Mouse (Mus musculus): ENCODE measurements at regions not wholly inside any gene's neighbourhood (a gene's known extent, or its start where the extent isn't known, plus 50 kb on each side); places are given as distances from the start of the nearest gene placed in this dataset.

- Histone ChIP-seq H3K4me1 (replicated peaks) (no peaks in the 10 kb centered on the region), H3K9ac (no peak overlapping the region), H3K36me3 (no peaks in the 10 kb centered on the region), H3K27ac (replicated peaks) (no peak overlapping the region), H3K9me3 (no peaks in the 10 kb centered on the region), H3K4me3 (no peak overlapping the region), H3K4me2 (no peak overlapping the region), H3K27me3 (no peaks in the 10 kb centered on the region)
- 55% methylated on average over 2 of the region's 2 CpGs for WGBS
- no peak for ATAC-seq (ENCODE audit: low read depth)
Measured at GRCm38 (mm10) chr8:49387587-49387986, 543.8 kb upstream of the Tenm3 start.

GRCm38 (mm10) chr8:49372686-49373085 lies 528.9 kb upstream of the Tenm3 start:
- Histone ChIP-seq H3K4me1 (replicated peaks) (no peaks in the 10 kb centered on the region), H3K9ac (no peak overlapping the region), H3K4me2 (no peak overlapping the region), H3K9me3 (no peaks in the 10 kb centered on the region), H3K4me3 (no peak overlapping the region), H3K27ac (replicated peaks) (no peak overlapping the region), H3K36me3 (no peaks in the 10 kb centered on the region), H3K27me3 (no peaks in the 10 kb centered on the region)
- ATAC-seq (ENCODE audit: low read depth): no peak
- WGBS: 57% methylated on average over 9 of the region's 9 CpGs

- Histone ChIP-seq H3K4me1 (replicated peaks) (peaks cover 17% of the 10 kb centered on the region), H3K27me3 (no peaks in the 10 kb centered on the region), H3K36me3 (no peaks in the 10 kb centered on the region), H3K9ac (no peak overlapping the region), H3K4me2 (no peak overlapping the region), H3K27ac (replicated peaks) (no peak overlapping the region), H3K4me3 (no peak overlapping the region), H3K9me3 (no peaks in the 10 kb centered on the region)
- ATAC-seq (ENCODE audit: low read depth): peak; percentile 40; the same call in 1 of the 2 replicates
- 45% methylated on average over 2 of the region's 2 CpGs for WGBS
Measured at GRCm38 (mm10) chr8:49362682-49363081, 518.9 kb upstream of the Tenm3 start.

GRCm38 (mm10) chr8:49361443-49361842 lies 517.7 kb upstream of the Tenm3 start:
- no peaks in the 10 kb centered on the region for H3K27me3 ChIP-seq
- no peak overlapping the region for H3K9ac ChIP-seq
- H3K9me3 ChIP-seq: no peaks in the 10 kb centered on the region
- peaks cover 17% of the 10 kb centered on the region for H3K4me1 ChIP-seq (replicated peaks)
- H3K4me3 ChIP-seq: no peak overlapping the region
- no peaks in the 10 kb centered on the region for H3K36me3 ChIP-seq
- 32% methylated on average over 2 of the region's 2 CpGs for WGBS
- no peak for ATAC-seq (ENCODE audit: low read depth)
- no peak overlapping the region for H3K27ac ChIP-seq (replicated peaks)
- no peak overlapping the region for H3K4me2 ChIP-seq

GRCm38 (mm10) chr8:49360121-49360520 lies 516.4 kb upstream of the Tenm3 start:
- WGBS: 40% methylated on average over 4 of the region's 4 CpGs
- no peak for ATAC-seq (ENCODE audit: low read depth)
- H3K36me3 ChIP-seq: no peaks in the 10 kb centered on the region

GRCm38 (mm10) chr8:49359671-49360070 lies 515.9 kb upstream of the Tenm3 start:
- H3K36me3 ChIP-seq: no peaks in the 10 kb centered on the region
- H3K9me3 ChIP-seq: no peaks in the 10 kb centered on the region
- H3K27me3 ChIP-seq: no peaks in the 10 kb centered on the region
- H3K4me1 ChIP-seq (replicated peaks): peaks cover 17% of the 10 kb centered on the region
- no peak overlapping the region for H3K4me3 ChIP-seq
- no peak overlapping the region for H3K9ac ChIP-seq
- H3K4me2 ChIP-seq: no peak overlapping the region
- no peak for ATAC-seq (ENCODE audit: low read depth)
- H3K27ac ChIP-seq (replicated peaks): no peak overlapping the region
- WGBS: 63% methylated on average over 9 of the region's 9 CpGs

More at GRCm38 (mm10) chr8:49360121-49360520, 516.4 kb upstream of the Tenm3 start:
- no peak overlapping the region for H3K27ac ChIP-seq (replicated peaks)
- no peaks in the 10 kb centered on the region for H3K9me3 ChIP-seq
- H3K27me3 ChIP-seq: no peaks in the 10 kb centered on the region
- H3K4me3 ChIP-seq: no peak overlapping the region
- H3K4me1 ChIP-seq (replicated peaks): peaks cover 17% of the 10 kb centered on the region
- H3K9ac ChIP-seq: no peak overlapping the region
- no peak overlapping the region for H3K4me2 ChIP-seq

- Histone ChIP-seq H3K4me1 (replicated peaks) (no peaks in the 10 kb centered on the region), H3K4me2 (no peak overlapping the region), H3K9ac (no peak overlapping the region), H3K27ac (replicated peaks) (no peak overlapping the region), H3K9me3 (no peaks in the 10 kb centered on the region), H3K4me3 (no peak overlapping the region), H3K36me3 (no peaks in the 10 kb centered on the region), H3K27me3 (no peaks in the 10 kb centered on the region)
- 89% methylated on average over 3 of the region's 3 CpGs for WGBS
- no peak for ATAC-seq (ENCODE audit: low read depth)
Measured at GRCm38 (mm10) chr8:49348602-49349001, 504.9 kb upstream of the Tenm3 start.

GRCm38 (mm10) chr8:49338716-49339115 lies 495.0 kb upstream of the Tenm3 start:
- no peak for ATAC-seq (ENCODE audit: low read depth)
- Histone ChIP-seq H3K4me2 (no peak overlapping the region), H3K9ac (no peak overlapping the region), H3K27me3 (no peaks in the 10 kb centered on the region), H3K27ac (replicated peaks) (no peak overlapping the region), H3K4me3 (no peak overlapping the region), H3K4me1 (replicated peaks) (no peaks in the 10 kb centered on the region), H3K9me3 (no peaks in the 10 kb centered on the region), H3K36me3 (no peaks in the 10 kb centered on the region)
- WGBS: 81% methylated on average over 4 of the region's 4 CpGs

GRCm38 (mm10) chr8:49326980-49327379 lies 483.2 kb upstream of the Tenm3 start:
- no peak for ATAC-seq (ENCODE audit: low read depth)
- H3K36me3 ChIP-seq: no peaks in the 10 kb centered on the region
- no peaks in the 10 kb centered on the region for H3K27me3 ChIP-seq
- no peak overlapping the region for H3K4me3 ChIP-seq
- H3K4me2 ChIP-seq: peak overlapping the region; percentile 30
- H3K9ac ChIP-seq: no peak overlapping the region
- no peaks in the 10 kb centered on the region; the same call in 1 of the 2 replicates for H3K4me1 ChIP-seq (replicated peaks)
- H3K9me3 ChIP-seq: no peaks in the 10 kb centered on the region
- 82% methylated on average over 4 of the region's 4 CpGs for WGBS
- H3K27ac ChIP-seq (replicated peaks): no peak overlapping the region

- Histone ChIP-seq H3K4me1 (replicated peaks) (no peaks in the 10 kb centered on the region), H3K4me2 (no peak overlapping the region), H3K27ac (replicated peaks) (no peak overlapping the region), H3K27me3 (no peaks in the 10 kb centered on the region), H3K36me3 (no peaks in the 10 kb centered on the region), H3K9ac (no peak overlapping the region), H3K9me3 (no peaks in the 10 kb centered on the region), H3K4me3 (no peak overlapping the region)
- no peak for ATAC-seq (ENCODE audit: low read depth)
- 15% methylated on average over 3 of the region's 3 CpGs for WGBS
Measured at GRCm38 (mm10) chr8:49321404-49321803, 477.7 kb upstream of the Tenm3 start.

- no peak overlapping the region for H3K27ac ChIP-seq (replicated peaks)
- no peaks in the 10 kb centered on the region for H3K36me3 ChIP-seq
- no peak for ATAC-seq (ENCODE audit: low read depth)
- 68% methylated on average over 10 of the region's 10 CpGs for WGBS
- no peaks in the 10 kb centered on the region for H3K27me3 ChIP-seq
- no peak overlapping the region for H3K4me3 ChIP-seq
- 0 out of 2 replicates have a peak, but pooled peaks cover 3% of the 10 kb centered on the region for H3K9me3 ChIP-seq
- no peaks in the 10 kb centered on the region for H3K4me1 ChIP-seq (replicated peaks)
- no peak overlapping the region for H3K4me2 ChIP-seq
- no peak overlapping the region for H3K9ac ChIP-seq
Measured at GRCm38 (mm10) chr8:49313483-49314278, 469.9 kb upstream of the Tenm3 start.

GRCm38 (mm10) chr8:49312816-49313215 lies 469.1 kb upstream of the Tenm3 start:
- no peak overlapping the region for H3K9ac ChIP-seq
- no peak overlapping the region for H3K4me3 ChIP-seq
- ATAC-seq (ENCODE audit: low read depth): no peak
- H3K4me2 ChIP-seq: no peak overlapping the region
- H3K4me1 ChIP-seq (replicated peaks): no peaks in the 10 kb centered on the region
- no peaks in the 10 kb centered on the region for H3K27me3 ChIP-seq
- WGBS: 45% methylated on average over 5 of the region's 5 CpGs
- no peaks in the 10 kb centered on the region for H3K36me3 ChIP-seq
- H3K27ac ChIP-seq (replicated peaks): no peak overlapping the region
- 0 out of 2 replicates have a peak, but pooled peaks cover 3% of the 10 kb centered on the region for H3K9me3 ChIP-seq

- ATAC-seq (ENCODE audit: low read depth): no peak
- 22% methylated on average over 4 of the region's 4 CpGs for WGBS
- H3K4me2 ChIP-seq: no peak overlapping the region
- H3K9me3 ChIP-seq: no peaks in the 10 kb centered on the region
- H3K27ac ChIP-seq (replicated peaks): no peak overlapping the region
- no peak overlapping the region for H3K9ac ChIP-seq
- no peaks in the 10 kb centered on the region for H3K27me3 ChIP-seq
- no peaks in the 10 kb centered on the region for H3K36me3 ChIP-seq
- no peaks in the 10 kb centered on the region for H3K4me1 ChIP-seq (replicated peaks)
- H3K4me3 ChIP-seq: no peak overlapping the region
Measured at GRCm38 (mm10) chr8:49282401-49282800, 438.6 kb upstream of the Tenm3 start.
